Mouse (Mus musculus) urinary bladder, postnatal 25 days (tissue): ENCODE results near the gene Cend1.

ENCODE experiments used
- DNase-seq: peaks from one replicate; pipeline ENCODE4 v3.0.0; 2022; ENCODE audit warnings: low spot score

Gene Cend1

GRCm38 (mm10) chr7:141391625-141392551, 37.4 kb downstream of the Cend1 start, which contains the start of gene Taldo1:
TSS of gene Taldo1 (plus strand) at chr7:141392199.
- peak; percentile 95 for DNase-seq

- no peak for DNase-seq
Observed at GRCm38 (mm10) chr7:141390326-141391259, 38.7 kb downstream of the Cend1 start.

DNA sequence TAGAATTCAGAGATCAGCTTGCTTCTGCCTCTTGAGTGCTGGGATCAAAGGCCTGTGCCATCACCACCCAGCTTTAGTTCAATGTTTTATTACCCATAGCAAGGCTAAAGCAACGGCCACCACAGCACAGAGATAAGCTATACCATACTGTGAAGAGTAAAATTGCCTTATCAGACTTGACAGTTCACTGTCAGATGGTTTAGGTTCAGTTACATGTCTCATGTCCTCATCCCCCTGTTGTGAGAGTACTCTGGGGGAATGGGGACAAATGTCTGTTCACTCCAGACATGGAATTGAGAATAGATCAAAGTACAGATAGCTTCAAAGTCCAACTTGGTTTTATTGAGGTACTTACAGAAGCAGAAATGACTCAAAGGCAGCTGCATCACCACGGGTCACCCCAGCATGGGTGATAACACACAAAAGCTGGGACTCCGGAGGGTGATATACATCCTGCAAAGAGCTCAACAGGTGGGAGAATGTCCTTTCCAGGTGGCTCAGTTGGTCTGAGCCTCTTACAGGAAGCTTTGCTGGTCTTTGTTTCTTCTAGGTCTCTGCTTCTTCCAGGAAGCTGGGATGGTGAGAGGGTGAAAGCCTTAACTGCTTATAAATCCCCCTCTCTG, 40.7 kb downstream of the Cend1 start:
- no peak for DNase-seq

- DNase-seq, result no peak
Observed at GRCm38 (mm10) chr7:141387807-141388486, 41.3 kb downstream of the Cend1 start.

- no peak for DNase-seq
Observed at GRCm38 (mm10) chr7:141381068-141381835, 48.0 kb downstream of the Cend1 start.

DNA sequence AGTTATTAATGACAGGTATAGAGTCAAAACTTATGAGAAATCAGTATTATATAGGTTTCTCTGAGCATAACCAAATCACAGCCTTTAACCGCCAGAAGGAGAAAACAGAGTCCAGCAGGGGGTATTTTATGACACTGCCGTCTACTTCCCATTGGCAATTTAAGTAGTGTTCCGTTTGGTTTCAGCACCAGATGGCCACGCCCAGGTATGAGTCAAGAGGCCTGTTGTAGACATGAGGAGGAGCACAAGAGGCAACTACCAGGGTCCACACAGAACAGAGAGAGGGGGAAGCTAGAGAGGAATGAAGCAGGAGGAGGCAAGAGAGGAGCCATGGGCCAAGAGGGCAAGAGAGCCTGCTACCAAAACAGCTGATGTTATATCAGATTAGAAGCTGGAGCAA, 49.7 kb downstream of the Cend1 start:
- DNase-seq, result no peak
